Mouse (Mus musculus): ENCODE data around the gene Fbxo11. TPM values are rescaled to one million over a fixed set of nuclear protein-coding genes. Genes with fewer than 3 reads are reported as not detected.
A peak's percentile ranks its signal among the peaks of the same experiment; 100 is the strongest.
"Not testable (repeated sequence)": the region's sequence is repeated elsewhere in the genome, so short reads cannot be mapped to it uniquely, and the experiment has no call there.

Fbxo11 gene
- polyA plus RNA-seq, 1 experiment from 2014 or later = 35.9 TPM

- WGBS = 93% methylated on average over 20 of the region's 20 CpGs
- no peak for ATAC-seq (ENCODE audit: low FRiP score)
- 0 out of 2 replicates have a peak, but pooled peaks cover 2% of the 10 kb centered on the region for H3K4me1 ChIP-seq
- H3K27ac ChIP-seq = no peak overlapping the region
- peaks cover 82% of the 10 kb centered on the region for H3K36me3 ChIP-seq
- H3K9ac ChIP-seq = no peak overlapping the region
- no peak overlapping the region for H3K4me2 ChIP-seq (replicated peaks)
- H3K9me3 ChIP-seq (replicated peaks) = no peaks in the 10 kb centered on the region
- no peaks in the 10 kb centered on the region for H3K27me3 ChIP-seq
- H3K4me3 ChIP-seq = no peak overlapping the region
These were observed 80.5 kb downstream of the Fbxo11 start for GRCm38 (mm10) chr17:87984440-87985214.

GRCm38 (mm10) chr17:87983313-87983712 is 81.8 kb downstream of the Fbxo11 start:
- 0 out of 2 replicates have a peak, but pooled peaks cover 2% of the 10 kb centered on the region for H3K4me1 ChIP-seq
- H3K27ac ChIP-seq = no peak overlapping the region
- peaks cover 70% of the 10 kb centered on the region for H3K36me3 ChIP-seq
- WGBS = 80% methylated on average over 4 of the region's 4 CpGs
- ATAC-seq (ENCODE audit: low FRiP score) = no peak
- no peaks in the 10 kb centered on the region for H3K27me3 ChIP-seq
- H3K4me3 ChIP-seq = no peak overlapping the region
- no peak overlapping the region for H3K9ac ChIP-seq
- H3K4me2 ChIP-seq (replicated peaks) = no peak overlapping the region
- H3K9me3 ChIP-seq (replicated peaks) = no peaks in the 10 kb centered on the region

- ATAC-seq (ENCODE audit: low FRiP score) = no peak
- H3K36me3 ChIP-seq = peaks cover 67% of the 10 kb centered on the region
- WGBS = 87% methylated on average over 3 of the region's 3 CpGs
These were observed 83.0 kb downstream of the Fbxo11 start for GRCm38 (mm10) chr17:87982112-87982511.

GRCm38 (mm10) chr17:87979696-87980095 is 85.4 kb downstream of the Fbxo11 start:
- not testable (repeated sequence) for H3K4me2 ChIP-seq (replicated peaks); H3K27ac ChIP-seq; H3K4me3 ChIP-seq; H3K4me1 ChIP-seq; H3K9ac ChIP-seq; H3K27me3 ChIP-seq; H3K9me3 ChIP-seq (replicated peaks); ATAC-seq (ENCODE audit: low FRiP score)
- WGBS = 82% methylated on average over 1 of the region's 1 CpGs
- H3K36me3 ChIP-seq = peaks cover 44% of the 10 kb centered on the region

More at GRCm38 (mm10) chr17:87982112-87982511, 83.0 kb downstream of the Fbxo11 start:
- Histone ChIP-seq H3K27ac (no peak overlapping the region), H3K9me3 (replicated peaks) (no peaks in the 10 kb centered on the region), H3K4me3 (no peak overlapping the region), H3K4me1 (no peaks in the 10 kb centered on the region), H3K27me3 (no peaks in the 10 kb centered on the region), H3K4me2 (replicated peaks) (no peak overlapping the region), H3K9ac (no peak overlapping the region)

- 84% methylated on average over 4 of the region's 4 CpGs for WGBS
- Histone ChIP-seq H3K4me1 (peaks cover 11% of the 10 kb centered on the region), H3K4me2 (replicated peaks) (peak overlapping the region; percentile 72; the same call in 1 of the 2 replicates), H3K36me3 (peaks cover 22% of the 10 kb centered on the region)
- not testable (repeated sequence) for H3K27me3 ChIP-seq; H3K9me3 ChIP-seq (replicated peaks); H3K9ac ChIP-seq; ATAC-seq (ENCODE audit: low FRiP score); H3K27ac ChIP-seq; H3K4me3 ChIP-seq
These were observed 88.2 kb downstream of the Fbxo11 start for GRCm38 (mm10) chr17:87976927-87977326.

- Histone ChIP-seq H3K36me3 (peaks cover 16% of the 10 kb centered on the region), H3K4me2 (replicated peaks) (peak overlapping the region; percentile 72), H3K27me3 (no peaks in the 10 kb centered on the region), H3K27ac (no peak overlapping the region), H3K4me1 (peaks cover 11% of the 10 kb centered on the region), H3K9ac (peak overlapping the region; percentile 92), H3K4me3 (peak overlapping the region; percentile 98), H3K9me3 (replicated peaks) (no peaks in the 10 kb centered on the region)
- no peak for ATAC-seq (ENCODE audit: low FRiP score)
- WGBS = 77% methylated on average over 9 of the region's 9 CpGs
These were observed 88.8 kb downstream of the Fbxo11 start for GRCm38 (mm10) chr17:87976154-87976806.

GRCm38 (mm10) chr17:87975229-87975853 is 89.8 kb downstream of the Fbxo11 start:
- WGBS = 2% methylated on average over 52 of the region's 68 CpGs
- Histone ChIP-seq H3K9ac (peak overlapping the region; percentile 92), H3K9me3 (replicated peaks) (no peaks in the 10 kb centered on the region), H3K4me2 (replicated peaks) (peak overlapping the region; percentile 72), H3K27me3 (no peaks in the 10 kb centered on the region), H3K4me1 (peaks cover 11% of the 10 kb centered on the region), H3K4me3 (peak overlapping the region; percentile 98), H3K27ac (peak overlapping the region; percentile 91), H3K36me3 (peaks cover 9% of the 10 kb centered on the region)
- ATAC-seq (ENCODE audit: low FRiP score) = peak; percentile 72

DNA sequence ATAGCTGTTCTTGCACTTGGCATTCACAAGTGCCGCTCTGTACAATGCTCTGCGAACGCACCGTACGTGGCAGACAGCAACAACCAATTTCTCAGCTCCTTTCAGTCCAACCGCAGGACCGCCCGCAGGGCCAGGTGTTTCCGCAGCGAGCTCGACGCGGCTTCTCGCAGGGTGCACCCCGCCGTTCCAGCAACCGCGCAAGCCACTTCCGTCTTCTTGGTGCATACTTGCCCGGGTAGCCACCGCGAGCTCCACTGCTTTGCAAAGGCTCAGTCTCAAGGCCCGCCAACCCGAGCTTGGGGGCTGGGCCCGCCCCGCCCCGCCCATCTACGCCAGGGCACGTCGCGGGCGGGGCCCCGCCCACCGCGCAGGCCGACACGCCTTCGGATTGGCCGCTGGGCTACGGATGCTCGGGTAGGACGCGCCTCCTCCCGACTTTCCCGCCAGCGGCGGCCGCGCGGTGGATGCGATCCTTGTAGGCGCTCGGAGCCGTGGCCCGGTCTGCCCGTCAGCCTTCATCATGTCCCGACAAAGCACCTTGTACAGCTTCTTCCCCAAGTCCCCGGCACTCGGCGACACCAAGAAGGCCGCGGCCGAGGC is 90.4 kb downstream of the Fbxo11 start, which contains the start of gene Msh6:
TSS of gene Msh6 (plus strand) at position 434 of the 600 bp plus-strand sequence.
- peak within 1 kb of the TSS; percentile 92 for H3K9ac ChIP-seq
- peak within 1 kb of the TSS; percentile 98 for H3K4me3 ChIP-seq
- no peaks in the 10 kb centered on the region for H3K27me3 ChIP-seq
- peak; percentile 100 for ATAC-seq (ENCODE audit: low FRiP score)
- H3K36me3 ChIP-seq = peaks cover 9% of the 10 kb centered on the region
- WGBS = under 1% methylated on average over 55 of the region's 63 CpGs
- H3K9me3 ChIP-seq (replicated peaks) = no peaks in the 10 kb centered on the region
- peaks cover 11% of the 10 kb centered on the region for H3K4me1 ChIP-seq
- H3K27ac ChIP-seq = peak within 1 kb of the TSS; percentile 91
- H3K4me2 ChIP-seq (replicated peaks) = peak within 1 kb of the TSS; percentile 72

GRCm38 (mm10) chr17:87973261-87974167 is 91.6 kb downstream of the Fbxo11 start:
- Histone ChIP-seq H3K4me2 (replicated peaks) (peak overlapping the region; percentile 72; the same call in 1 of the 2 replicates), H3K36me3 (peaks cover 9% of the 10 kb centered on the region), H3K4me3 (no peak overlapping the region), H3K4me1 (peaks cover 11% of the 10 kb centered on the region), H3K27me3 (no peaks in the 10 kb centered on the region), H3K9ac (no peak overlapping the region), H3K27ac (no peak overlapping the region), H3K9me3 (replicated peaks) (no peaks in the 10 kb centered on the region)
- no peak for ATAC-seq (ENCODE audit: low FRiP score)
- 71% methylated on average over 10 of the region's 10 CpGs for WGBS

DNA sequence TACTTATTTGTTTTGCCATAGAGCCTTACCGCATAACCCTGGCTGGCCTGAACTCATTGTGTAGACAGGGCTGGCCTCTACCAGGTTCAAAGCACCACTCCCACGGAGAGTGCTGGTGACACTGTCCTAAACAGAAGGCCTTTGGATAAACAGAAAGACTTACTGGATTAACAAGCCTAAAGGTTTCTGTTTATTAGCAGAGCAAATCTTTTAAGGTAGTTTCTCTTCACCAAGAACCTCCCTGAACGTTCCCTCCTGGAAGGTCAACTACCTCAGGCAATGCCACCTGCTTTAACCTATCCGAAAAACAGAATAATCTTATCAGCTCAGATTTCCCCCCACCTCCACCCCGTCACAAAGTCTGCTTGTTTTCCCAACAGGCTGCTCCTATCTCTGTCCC is 92.2 kb downstream of the Fbxo11 start:
- Histone ChIP-seq H3K4me2 (replicated peaks) (no peak overlapping the region), H3K27ac (no peak overlapping the region), H3K4me1 (peaks cover 11% of the 10 kb centered on the region), H3K27me3 (no peaks in the 10 kb centered on the region), H3K9me3 (replicated peaks) (no peaks in the 10 kb centered on the region), H3K4me3 (no peak overlapping the region), H3K36me3 (peaks cover 5% of the 10 kb centered on the region), H3K9ac (no peak overlapping the region)
- ATAC-seq (ENCODE audit: low FRiP score) = no peak
- WGBS = 75% methylated on average over 5 of the region's 5 CpGs

Data from hindbrain, embryonic 12.5 days (tissue).